Mouse (Mus musculus) layer of hippocampus, postnatal 10 days (tissue): Measurements from ENCODE around the gene Tmem262. TPM values are rescaled to one million over a fixed set of nuclear protein-coding genes. Genes with fewer than 3 reads are reported as not detected.

Experiments used
- microRNA-seq, 2 experiments: library from miRNA; unstranded; fragments of <30 nt; microRNA quantifications; one replicate each; pipeline ENCODE4 v1.2.0; 2021
- total RNA-seq, 2 experiments: library from RNA; stranded (reverse); gene quantifications; 2 replicates each; pipeline ENCODE4 v1.2.3; 2021

The Tmem262 gene
- total RNA-seq, 2 experiments from 2014 or later, result not detected

Small RNA genes within 50 kb of the gene (microRNA-seq; reads per million reads assigned to microRNA genes)
- gene Mir6988, result 3.1 to 3.3 reads per million in 2 experiments

Other genes with a start within 250 kb of the Tmem262 start
- gene Frmd8, start 204.8 kb upstream of the Tmem262 start, total RNA-seq, result 10 to 100 TPM; 10.7 to 14.8 TPM
- 1 to 10 TPM; 2.1 to 3.6 TPM for gene Slc25a45, start 202.2 kb upstream of the Tmem262 start, total RNA-seq
- 1 to 10 TPM; 4.4 to 5.5 TPM for gene Tigd3, start 185.9 kb upstream of the Tmem262 start, total RNA-seq
- gene Dpf2, start 167.0 kb upstream of the Tmem262 start, total RNA-seq, result 10 to 100 TPM; 76.0 to 79.9 TPM
- 1 to 10 TPM; 5.2 to 5.7 TPM for gene Cdc42ep2, start 155.2 kb upstream of the Tmem262 start, total RNA-seq
- 10 to 100 TPM in 1 of 2 experiments, 1 to 10 TPM in 1; 10.0 to 10.1 TPM for gene Pola2, start 115.8 kb upstream of the Tmem262 start, total RNA-seq
- not detected for gene Slc22a20, start 93.9 kb upstream of the Tmem262 start, total RNA-seq
- gene Capn1, start 64.1 kb upstream of the Tmem262 start, total RNA-seq, result 10 to 100 TPM; 17.7 to 19.1 TPM
- gene Syvn1, start 33.5 kb upstream of the Tmem262 start, total RNA-seq, result 10 to 100 TPM; 40.6 to 41.2 TPM
- 10 to 100 TPM; 40.3 to 42.4 TPM for gene Mrpl49, start 22.2 kb upstream of the Tmem262 start, total RNA-seq
- 100 to 1,000 TPM; 656 to 785 TPM for gene Fau, start 22.2 kb upstream of the Tmem262 start, total RNA-seq
- 10 to 100 TPM; 37.3 to 41.2 TPM for gene Znhit2, start 18.8 kb upstream of the Tmem262 start, total RNA-seq
- 10 to 100 TPM; 60.0 to 70.8 TPM for gene Tm7sf2, start 11.7 kb upstream of the Tmem262 start, total RNA-seq
- 10 to 100 TPM; 82.0 to 92.0 TPM for gene Vps51, start 2.8 kb upstream of the Tmem262 start, total RNA-seq
- gene Gm28374, start 2.2 kb downstream of the Tmem262 start, total RNA-seq, result under 1 TPM; 0.56 to 0.85 TPM
- gene Zfpl1, start 4.9 kb downstream of the Tmem262 start, total RNA-seq, result 10 to 100 TPM; 36.8 to 37.6 TPM
- 1 to 10 TPM; 1.1 to 1.3 TPM for gene Cdca5, start 5.0 kb downstream of the Tmem262 start, total RNA-seq
- under 1 TPM in 1 of 2 experiments, not detected in 1; 0.80 TPM for gene AC131692.1, start 14.4 kb downstream of the Tmem262 start, total RNA-seq
- gene Naaladl1, start 25.7 kb downstream of the Tmem262 start, total RNA-seq, result under 1 TPM; 0.32 to 0.38 TPM
- gene Sac3d1, start 38.6 kb downstream of the Tmem262 start, total RNA-seq, result 10 to 100 TPM; 18.8 to 21.6 TPM
- gene Snx15, start 48.3 kb downstream of the Tmem262 start, total RNA-seq, result 10 to 100 TPM; 35.0 to 35.4 TPM
- gene Batf2, start 61.0 kb downstream of the Tmem262 start, total RNA-seq, result under 1 TPM in 1 of 2 experiments, not detected in 1; 0.59 TPM
- gene Arl2, start 61.5 kb downstream of the Tmem262 start, total RNA-seq, result 10 to 100 TPM; 53.0 to 60.2 TPM
- not detected for gene Majin, start 104.4 kb downstream of the Tmem262 start, total RNA-seq
- gene Gpha2, start 146.3 kb downstream of the Tmem262 start, total RNA-seq, result not detected
- gene Ppp2r5b, start 155.8 kb downstream of the Tmem262 start, total RNA-seq, result 100 to 1,000 TPM; 187 to 188 TPM
- 10 to 100 TPM; 31.3 to 31.6 TPM for gene Atg2a, start 161.6 kb downstream of the Tmem262 start, total RNA-seq
- 10 to 100 TPM; 75.1 to 82.7 TPM for gene Ehd1, start 196.7 kb downstream of the Tmem262 start, total RNA-seq
- gene Cdc42bpg, start 226.4 kb downstream of the Tmem262 start, total RNA-seq, result 1 to 10 TPM; 5.0 TPM